Mouse (Mus musculus): ENCODE measurements at regions not wholly inside any gene's neighbourhood (a gene's known extent, or its start where the extent isn't known, plus 50 kb on each side); places are given as distances from the start of the nearest gene placed in this dataset.

GRCm38 (mm10) chr12:46405674-46406073 lies 413.1 kb downstream of the Nova1 start:
- TF ChIP-seq CTCF (IDR thresholded peaks at IDR 0.05) (no peak), EP300 (IDR thresholded peaks at IDR 0.05) (no peak)

Measured in lung, postnatal 0 days (tissue).